ENCODE assay signal across 8 mouse cellular contexts in genomic region chr8:109609153-109609502, GRCm38 (mm10). TPM values are rescaled to one million over a fixed set of nuclear protein-coding genes. Genes with fewer than 3 reads are reported as not detected.
DNase-seq lines count a peak whose midpoint lies in the region; TF ChIP-seq lines count a peak whose summit lies in the region.

No protein-coding gene starts in this region.

- DNase-seq in left cerebral cortex, adult 2 months (ENCODE audit: extremely low spot score in 1 of 2, low spot score in 2 of 2): no peak
- DNase-seq in left cerebral cortex, postnatal 14 days (ENCODE audit: low spot score in 2 of 2): no peak
- peak; percentile 34 for DNase-seq in c-Kit-positive CD71-positive TER-119-negative erythroid progenitor cells, embryonic 14.5 days (ENCODE audit: low read depth)
- peak; percentile 51 for DNase-seq in gastrocnemius, postnatal 25 days
- DNase-seq in kidney, adult 9 months: peak; percentile 38
- peak; percentile 9 for DNase-seq in mesoderm, embryonic 11.5 days (ENCODE audit: low read depth, low spot score)
- DNase-seq in urinary bladder, adult 18-20 months (ENCODE audit: low spot score in 2 of 2): no peak
- no peak for DNase-seq in Muller cell, postnatal 12 days (ENCODE audit: inconsistent ontology term)

- no peak for TF ChIP-seq CTCF in left cerebral cortex, adult 2 months (IDR thresholded peaks at IDR 0.05)

- intact Hi-C loops in left cerebral cortex, adult 2 months (cut with DNase I): loop anchor here (2.0 kb wide), 1 partner anchor 84 kb away; the partner anchor contains the start of gene Ist1
- intact Hi-C loops in left cerebral cortex, postnatal 14 days (cut with DNase I): no loop called here

- H3K27ac ChIP-seq in left cerebral cortex, adult 2 months: peak overlapping the region; percentile 90

- peak overlapping the region; percentile 72 for H3K4me3 ChIP-seq in left cerebral cortex, adult 2 months

RNA-seq across cellular contexts. Expression of gene Dhodh, which starts 0.7 kb away (rescaled TPM):
- 10 to 100 TPM; 14.0 to 18.6 TPM for total RNA-seq in left cerebral cortex, adult 2 months (2021)
- total RNA-seq in left cerebral cortex, postnatal 14 days (2021): 10 to 100 TPM; 20.4 to 20.8 TPM
- 10 to 100 TPM; 11.0 to 12.9 TPM for total RNA-seq in gastrocnemius, postnatal 25 days (2021)

RNA-seq across cellular contexts. Expression of gene Pkd1l3, which starts 5.2 kb away (rescaled TPM):
- under 1 TPM; 0.68 to 0.91 TPM for total RNA-seq in left cerebral cortex, adult 2 months (2021)
- total RNA-seq in left cerebral cortex, postnatal 14 days (2021): 1 to 10 TPM in 1 of 2 experiments, under 1 TPM in 1; 0.47 to 1.4 TPM
- not detected for total RNA-seq in gastrocnemius, postnatal 25 days (2021)

RNA-seq across cellular contexts. Expression of gene Hp, which starts 30.2 kb away (rescaled TPM):
- not detected for total RNA-seq in left cerebral cortex, adult 2 months (2021)
- total RNA-seq in left cerebral cortex, postnatal 14 days (2021): not detected
- total RNA-seq in gastrocnemius, postnatal 25 days (2021): 100 to 1,000 TPM in 1 of 2 experiments, 1 to 10 TPM in 1; 1.9 to 114 TPM

RNA-seq across cellular contexts. Expression of gene Txnl4b, which starts 43.4 kb away (rescaled TPM):
- total RNA-seq in left cerebral cortex, adult 2 months (2021): 10 to 100 TPM; 14.8 to 16.2 TPM
- total RNA-seq in left cerebral cortex, postnatal 14 days (2021): 10 to 100 TPM; 12.2 to 13.3 TPM
- 1 to 10 TPM; 5.8 to 8.3 TPM for total RNA-seq in gastrocnemius, postnatal 25 days (2021)

RNA-seq across cellular contexts. Expression of gene Dhx38, which starts 43.5 kb away (rescaled TPM):
- total RNA-seq in left cerebral cortex, adult 2 months (2021): 10 to 100 TPM; 31.0 to 31.1 TPM
- 10 to 100 TPM; 22.8 to 24.4 TPM for total RNA-seq in left cerebral cortex, postnatal 14 days (2021)
- total RNA-seq in gastrocnemius, postnatal 25 days (2021): 10 to 100 TPM in 1 of 2 experiments, 1 to 10 TPM in 1; 9.2 to 10.6 TPM

Comparison
In these comparisons a context has a peak if more than half of its experiments do, and no peak if none do; other contexts are left out.
1. DNase-seq: peak in c-Kit-positive CD71-positive TER-119-negative erythroid progenitor cells, embryonic 14.5 days (single experiment), gastrocnemius, postnatal 25 days (single experiment), kidney, adult 9 months (single experiment) and mesoderm, embryonic 11.5 days (single experiment); none in left cerebral cortex, adult 2 months (0 of 2), left cerebral cortex, postnatal 14 days (0 of 2), urinary bladder, adult 18-20 months (0 of 2) and Muller cell, postnatal 12 days (single experiment).